Mouse (Mus musculus) heart, embryonic 14.5 days (tissue): ENCODE measurements around the gene Pex16. TPM values are rescaled to one million over a fixed set of nuclear protein-coding genes. Genes with fewer than 3 reads are reported as not detected.

Experiments used
- ATAC-seq: fragments of 200-750 bp; cut with Nextera tagmentation; 2 replicates; pipeline ENCODE4 v1.8.0; 2017; ENCODE audit warnings: low read depth, moderate TSS enrichment; ENCODE audit not compliant: insufficient number of reproducible peaks, insufficient read depth, low FRiP score
- H3K27ac ChIP-seq, 2 experiments: fragments of 200-500 bp in 1 of 2; fragments of 300-500 bp in 1 of 2; sonication (generic) in 1 of 2; replicated peaks in 1 of 2; 2 replicates each; pipeline ENCODE4 v1.5.1; 2012 to 2014; ENCODE audit warnings: low read depth in 2 of 2, low read length in 2 of 2, control low read depth in 1 of 2, mild to moderate bottlenecking in 1 of 2, mixed read lengths in 1 of 2; ENCODE audit not compliant: control insufficient read depth in 1 of 2, insufficient read depth in 1 of 2
- H3K27me3 ChIP-seq: fragments of 300-500 bp; sonication (generic); 2 replicates; pipeline ENCODE4 v1.6.1; 2014; ENCODE audit warnings: mild to moderate bottlenecking, low read length, control low read depth; ENCODE audit not compliant: control insufficient read depth, insufficient read depth
- H3K36me3 ChIP-seq: fragments of 300-500 bp; sonication (generic); 2 replicates; pipeline ENCODE4 v1.6.1; 2014; ENCODE audit warnings: mild to moderate bottlenecking, control low read depth, low read length, mixed read lengths; ENCODE audit not compliant: control insufficient read depth, insufficient read depth
- H3K4me1 ChIP-seq, 2 experiments: fragments of 200-500 bp in 1 of 2; fragments of 300-500 bp in 1 of 2; sonication (generic) in 1 of 2; 2 replicates each; pipeline ENCODE4 v1.6.1; 2012 to 2014; ENCODE audit warnings: low read length in 2 of 2, control low read depth in 1 of 2, mixed read lengths in 1 of 2; ENCODE audit not compliant: control insufficient read depth in 2 of 2, insufficient read depth in 2 of 2
- H3K4me2 ChIP-seq: fragments of 300-500 bp; sonication (generic); 2 replicates; pipeline ENCODE4 v1.6.1; 2014; ENCODE audit warnings: mild to moderate bottlenecking, low read length
- H3K4me3 ChIP-seq, 2 experiments: fragments of 200-500 bp in 1 of 2; fragments of 300-500 bp in 1 of 2; sonication (generic) in 1 of 2; 2 replicates each; pipeline ENCODE4 v1.5.1; 2012 to 2014; ENCODE audit warnings: low read length in 2 of 2, mild to moderate bottlenecking in 2 of 2, control low read depth in 1 of 2, low read depth in 1 of 2, moderate library complexity in 1 of 2; ENCODE audit not compliant: control insufficient read depth in 1 of 2, insufficient read depth in 1 of 2
- H3K9ac ChIP-seq: fragments of 300-500 bp; sonication (generic); 2 replicates; pipeline ENCODE4 v1.6.1; 2014; ENCODE audit warnings: mild to moderate bottlenecking, low read length
- H3K9me3 ChIP-seq: fragments of 300-500 bp; sonication (generic); 2 replicates; pipeline ENCODE4 v1.6.1; 2016; ENCODE audit warnings: low read length, control low read depth; ENCODE audit not compliant: control insufficient read depth
- WGBS: fragments of 180-500 bp; shearing (Covaris S2); extraction: QIAGEN DNeasy Blood & Tissue Kit; methylation state at CpG from one replicate; pipeline ENCODE4 v1.1.7; 2014; 5-methylcytosine and 5-hydroxymethylcytosine counted together
- polyA plus RNA-seq: library from polyadenylated mRNA; unstranded; fragments of >200 nt; fragmentation: Nextera tagmentation; extraction: Ambion mirVana; gene quantifications from 2 replicates; pipeline ENCODE4 v1.2.1, GENCODE M21; 2014

Pex16 gene
- polyA plus RNA-seq, 1 experiment from 2014 or later: 19.7 TPM

DNA sequence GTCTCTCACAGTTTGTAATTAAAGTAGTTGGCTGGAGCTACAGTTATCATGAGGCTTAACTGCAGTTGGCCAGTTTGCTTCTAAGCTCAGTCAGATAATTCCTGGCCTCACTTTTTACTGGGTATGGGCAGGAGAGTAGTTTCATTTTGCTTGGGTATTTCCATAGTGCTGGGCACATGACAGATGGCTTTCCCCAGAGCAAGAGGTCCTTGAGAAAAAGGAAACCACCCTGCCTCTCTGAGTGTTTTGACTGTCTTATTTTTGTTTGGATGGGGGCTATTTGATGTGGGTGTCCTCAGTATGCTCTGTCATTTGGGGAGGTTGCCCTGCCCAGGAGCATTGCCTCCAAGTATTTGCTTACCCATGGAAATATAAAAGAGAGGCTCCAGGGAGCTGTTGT lies 32.1 kb upstream of the Pex16 start:
- no peak overlapping the region for H3K4me2 ChIP-seq
- no peak for ATAC-seq
- H3K27ac ChIP-seq: no peak overlapping the region
- no peaks in the 10 kb centered on the region for H3K9me3 ChIP-seq
- no peaks in the 10 kb centered on the region for H3K4me1 ChIP-seq
- H3K4me3 ChIP-seq: no peak overlapping the region
- H3K36me3 ChIP-seq: peaks cover 49% of the 10 kb centered on the region
- no peaks in the 10 kb centered on the region for H3K27me3 ChIP-seq
- H3K9ac ChIP-seq: no peak overlapping the region

DNA sequence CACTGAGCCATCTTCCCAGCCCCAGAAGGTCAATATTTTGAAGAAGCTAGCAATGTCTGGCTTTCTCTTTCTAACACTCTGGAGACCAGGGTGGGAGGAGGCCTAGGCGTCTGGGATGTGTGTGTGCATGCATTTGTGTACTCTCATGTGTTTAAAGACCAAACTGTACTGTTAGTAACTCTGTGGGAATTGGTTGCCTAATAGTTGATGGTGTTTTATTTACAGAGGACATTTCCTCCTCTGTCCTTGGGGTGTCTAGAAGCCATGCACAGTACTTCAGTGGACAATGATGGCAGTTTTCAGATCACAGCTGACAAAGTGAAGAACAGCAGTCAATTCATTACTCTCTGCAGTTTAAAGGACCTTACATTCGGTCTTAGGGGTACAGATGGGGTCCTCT lies 27.3 kb upstream of the Pex16 start:
- Histone ChIP-seq H3K9ac (no peak overlapping the region), H3K27me3 (no peaks in the 10 kb centered on the region), H3K27ac (no peak overlapping the region), H3K9me3 (no peaks in the 10 kb centered on the region), H3K36me3 (peaks cover 73% of the 10 kb centered on the region), H3K4me2 (no peak overlapping the region), H3K4me1 (0 out of 4 replicates have a peak, but pooled peaks cover 0 to 3% of the 10 kb centered on the region in 2 experiments), H3K4me3 (no peak overlapping the region)
- no peak for ATAC-seq
- WGBS: 88% methylated on average over 2 of the region's 2 CpGs

DNA sequence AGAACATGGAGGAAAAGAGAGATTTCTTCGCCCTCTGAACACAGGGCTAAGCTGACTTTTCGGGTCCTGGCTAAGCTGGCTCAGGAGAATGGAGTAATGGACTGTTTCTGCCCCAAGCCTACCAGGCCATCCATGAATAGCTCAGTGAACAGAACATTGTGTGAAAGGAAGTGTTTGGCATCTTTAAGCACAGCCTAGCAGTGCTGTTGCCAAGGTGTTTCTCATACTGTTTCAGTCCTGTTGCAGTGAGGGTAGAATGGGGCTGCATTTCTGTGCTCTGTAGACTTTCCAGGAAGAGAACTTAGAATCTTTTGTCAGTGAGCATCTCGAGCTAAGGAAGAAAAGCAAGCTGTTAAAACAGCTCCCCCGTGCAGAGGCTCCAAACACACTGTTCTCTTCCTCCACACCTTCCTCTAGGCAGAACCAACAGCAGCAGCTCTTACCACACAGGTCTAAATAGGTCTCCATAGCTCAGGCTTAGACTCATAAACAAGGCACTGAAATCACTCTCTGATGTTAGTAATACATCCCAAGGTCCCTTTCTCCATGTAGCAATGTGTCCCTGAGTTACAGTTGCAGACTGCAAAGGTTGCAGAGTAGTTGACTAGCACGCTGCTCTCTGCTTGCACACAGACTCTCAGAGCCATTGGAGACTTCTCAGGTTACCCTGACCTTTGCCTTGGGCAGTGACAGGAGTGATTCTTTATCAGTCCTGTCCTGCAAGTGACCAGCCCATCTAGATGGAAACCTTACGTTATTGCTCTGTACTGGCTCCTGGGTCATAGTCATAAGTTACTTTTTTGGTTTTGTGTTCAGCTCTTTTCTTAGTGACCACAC lies 24.7 kb upstream of the Pex16 start:
- Histone ChIP-seq H3K4me1 (0 out of 4 replicates have a peak, but pooled peaks cover 0 to 3% of the 10 kb centered on the region in 2 experiments), H3K4me2 (no peak overlapping the region), H3K4me3 (no peak overlapping the region), H3K9ac (no peak overlapping the region), H3K36me3 (peaks cover 86% of the 10 kb centered on the region), H3K9me3 (no peaks in the 10 kb centered on the region), H3K27me3 (no peaks in the 10 kb centered on the region), H3K27ac (no peak overlapping the region)
- no peak for ATAC-seq
- 69% methylated on average over 6 of the region's 6 CpGs for WGBS

- Histone ChIP-seq H3K36me3 (peaks cover 88% of the 10 kb centered on the region), H3K4me2 (no peak overlapping the region), H3K4me3 (no peak overlapping the region), H3K4me1 (0 out of 4 replicates have a peak, but pooled peaks cover 0 to 3% of the 10 kb centered on the region in 2 experiments), H3K9me3 (no peaks in the 10 kb centered on the region), H3K27me3 (no peaks in the 10 kb centered on the region), H3K27ac (no peak overlapping the region), H3K9ac (no peak overlapping the region)
- 76% methylated on average over 5 of the region's 5 CpGs for WGBS
- no peak for ATAC-seq
Observed at GRCm38 (mm10) chr2:92350686-92351085, 23.8 kb upstream of the Pex16 start.

GRCm38 (mm10) chr2:92353402-92353801 lies 21.1 kb upstream of the Pex16 start:
- Histone ChIP-seq H3K36me3 (peaks cover 92% of the 10 kb centered on the region), H3K9me3 (no peaks in the 10 kb centered on the region), H3K4me2 (no peak overlapping the region), H3K4me1 (0 out of 4 replicates have a peak, but pooled peaks cover 0 to 3% of the 10 kb centered on the region in 2 experiments), H3K9ac (no peak overlapping the region), H3K4me3 (no peak overlapping the region), H3K27ac (no peak overlapping the region), H3K27me3 (no peaks in the 10 kb centered on the region)
- 79% methylated on average over 5 of the region's 5 CpGs for WGBS
- no peak for ATAC-seq

GRCm38 (mm10) chr2:92354224-92354623 lies 20.3 kb upstream of the Pex16 start:
- H3K4me3 ChIP-seq: no peak overlapping the region
- no peak overlapping the region for H3K9ac ChIP-seq
- no peaks in the 10 kb centered on the region for H3K9me3 ChIP-seq
- no peak overlapping the region for H3K27ac ChIP-seq
- H3K4me1 ChIP-seq: no peaks in the 10 kb centered on the region
- WGBS: 68% methylated on average over 6 of the region's 6 CpGs
- H3K36me3 ChIP-seq: peaks cover 92% of the 10 kb centered on the region
- no peaks in the 10 kb centered on the region for H3K27me3 ChIP-seq
- ATAC-seq: no peak
- H3K4me2 ChIP-seq: no peak overlapping the region

- Histone ChIP-seq H3K9me3 (no peaks in the 10 kb centered on the region), H3K9ac (no peak overlapping the region), H3K36me3 (peaks cover 81% of the 10 kb centered on the region), H3K4me2 (no peak overlapping the region), H3K27ac (peak overlapping the region in 1 of 2 experiments; percentile 52; a peak in 1 of 4 replicates), H3K4me1 (no peaks in the 10 kb centered on the region), H3K27me3 (no peaks in the 10 kb centered on the region), H3K4me3 (no peak overlapping the region)
- no peak for ATAC-seq
- 24% methylated on average over 2 of the region's 2 CpGs for WGBS
Observed at GRCm38 (mm10) chr2:92359301-92359700, 15.2 kb upstream of the Pex16 start.
